Mouse (Mus musculus): ENCODE results near the gene Tmem169.

- no peak for TF ChIP-seq CTCF (conservative IDR thresholded peaks at IDR 0.05; ENCODE audit: low read length)
- TF ChIP-seq NANOG (IDR thresholded peaks at IDR 0.05; ENCODE audit: borderline replicate concordance, low read length), result no peak
Observed at GRCm38 (mm10) chr1:72244317-72245036, 39.7 kb upstream of the Tmem169 start.

Measured in E14TG2a.4 (cell line).